Mouse (Mus musculus) embryonic fibroblast, embryonic 13.5 days (primary cell): Measurements from ENCODE around the gene 1700020N01Rik.

ENCODE experiments used
- CTCF ChIP-seq: IDR thresholded peaks from 2 replicates; pipeline ENCODE4 v1.5.1; 2011; ENCODE audit warnings: mild to moderate bottlenecking, control low read depth, low read length, moderate library complexity, borderline replicate concordance; ENCODE audit not compliant: insufficient read depth
- POLR2A ChIP-seq: IDR thresholded peaks from 2 replicates; pipeline ENCODE4 v1.6.1; 2011; ENCODE audit warnings: low read depth, mild to moderate bottlenecking, control low read depth, low read length, moderate library complexity

DNA sequence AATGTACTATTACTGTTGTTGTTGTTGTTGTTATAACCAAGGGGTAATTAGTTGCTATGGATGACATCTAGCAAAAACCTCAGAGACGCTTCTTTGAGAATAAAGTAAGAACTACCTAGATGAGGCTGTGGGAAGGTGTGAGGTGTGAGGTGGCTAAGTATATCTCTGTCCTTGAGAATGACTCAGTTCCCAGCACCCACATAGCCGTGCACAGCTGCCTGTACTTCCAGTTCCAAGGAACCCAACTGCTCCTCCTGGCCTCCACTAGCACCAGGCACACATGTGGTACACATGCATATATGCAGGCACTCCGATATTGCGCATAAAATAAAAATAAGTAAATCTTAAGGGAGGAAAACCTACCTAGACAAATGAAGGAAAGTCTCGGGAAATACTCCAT is 28.8 kb upstream of the 1700020N01Rik start:
- TF ChIP-seq CTCF, result no peak
- TF ChIP-seq POLR2A, result no peak
